Mouse (Mus musculus): ENCODE results near the gene Olfr525. TPM values are rescaled to one million over a fixed set of nuclear protein-coding genes. Genes with fewer than 3 reads are reported as not detected.

Olfr525 gene
- polyA plus RNA-seq (2014; fragmentation: Illumina TruSeq; extraction: RNeasy Lipid Tissue Mini Kit (QIAGEN cat#74804); ENCODE audit: low replicate concordance) = not detected

GRCm38 (mm10) chr7:140320558-140320957 lies at the start of gene Olfr525:
Gene Olfr525 (plus strand): TSS chr7:140320858.

GRCm38 (mm10) chr7:140333717-140334116 lies 13.1 kb downstream of the Olfr525 start, which contains the start of gene Olfr527:
Gene Olfr527 (plus strand): TSS chr7:140334017.

GRCm38 (mm10) chr7:140361571-140361970 lies 40.9 kb downstream of the Olfr525 start, which contains the start of gene Olfr60:
Gene Olfr60 (minus strand): TSS chr7:140361671.

GRCm38 (mm10) chr7:140376231-140376630 lies 55.6 kb downstream of the Olfr525 start, which contains the start of gene Olfr530:
Gene Olfr530 (minus strand): TSS chr7:140376331.

Other genes starting within 250 kb of the Olfr525 start
- not detected for gene Caly, start 238.3 kb upstream of the Olfr525 start, polyA plus RNA-seq (2014; fragmentation: Illumina TruSeq; extraction: RNeasy Lipid Tissue Mini Kit (QIAGEN cat#74804); ENCODE audit: low replicate concordance)
- gene Prap1, start 227.5 kb upstream of the Olfr525 start, polyA plus RNA-seq (2014; fragmentation: Illumina TruSeq; extraction: RNeasy Lipid Tissue Mini Kit (QIAGEN cat#74804); ENCODE audit: low replicate concordance) = 108 TPM
- gene Fuom, start 218.4 kb upstream of the Olfr525 start, polyA plus RNA-seq (2014; fragmentation: Illumina TruSeq; extraction: RNeasy Lipid Tissue Mini Kit (QIAGEN cat#74804); ENCODE audit: low replicate concordance) = 54.7 TPM
- gene Paox, start 205.1 kb upstream of the Olfr525 start, polyA plus RNA-seq (2014; fragmentation: Illumina TruSeq; extraction: RNeasy Lipid Tissue Mini Kit (QIAGEN cat#74804); ENCODE audit: low replicate concordance) = 2.9 TPM
- 65.0 TPM for gene Echs1, start 204.4 kb upstream of the Olfr525 start, polyA plus RNA-seq (2014; fragmentation: Illumina TruSeq; extraction: RNeasy Lipid Tissue Mini Kit (QIAGEN cat#74804); ENCODE audit: low replicate concordance)
- 1.1 TPM for gene Mtg1, start 183.3 kb upstream of the Olfr525 start, polyA plus RNA-seq (2014; fragmentation: Illumina TruSeq; extraction: RNeasy Lipid Tissue Mini Kit (QIAGEN cat#74804); ENCODE audit: low replicate concordance)
- 0.11 TPM for gene Sprn, start 166.0 kb upstream of the Olfr525 start, polyA plus RNA-seq (2014; fragmentation: Illumina TruSeq; extraction: RNeasy Lipid Tissue Mini Kit (QIAGEN cat#74804); ENCODE audit: low replicate concordance)
- not detected for gene Olfr522, start 156.1 kb upstream of the Olfr525 start, polyA plus RNA-seq (2014; fragmentation: Illumina TruSeq; extraction: RNeasy Lipid Tissue Mini Kit (QIAGEN cat#74804); ENCODE audit: low replicate concordance)
- gene Olfr523, start 147.6 kb upstream of the Olfr525 start, polyA plus RNA-seq (2014; fragmentation: Illumina TruSeq; extraction: RNeasy Lipid Tissue Mini Kit (QIAGEN cat#74804); ENCODE audit: low replicate concordance) = not detected
- not detected for gene Olfr524, start 114.9 kb upstream of the Olfr525 start, polyA plus RNA-seq (2014; fragmentation: Illumina TruSeq; extraction: RNeasy Lipid Tissue Mini Kit (QIAGEN cat#74804); ENCODE audit: low replicate concordance)
- gene Cd163l1, start 102.6 kb upstream of the Olfr525 start, polyA plus RNA-seq (2014; fragmentation: Illumina TruSeq; extraction: RNeasy Lipid Tissue Mini Kit (QIAGEN cat#74804); ENCODE audit: low replicate concordance) = not detected
- not detected for gene 5830411N06Rik, start 73.6 kb upstream of the Olfr525 start, polyA plus RNA-seq (2014; fragmentation: Illumina TruSeq; extraction: RNeasy Lipid Tissue Mini Kit (QIAGEN cat#74804); ENCODE audit: low replicate concordance)
- not detected for gene Olfr527, start 13.2 kb downstream of the Olfr525 start, polyA plus RNA-seq (2014; fragmentation: Illumina TruSeq; extraction: RNeasy Lipid Tissue Mini Kit (QIAGEN cat#74804); ENCODE audit: low replicate concordance)
- 0.33 TPM for gene Olfr60, start 40.8 kb downstream of the Olfr525 start, polyA plus RNA-seq (2014; fragmentation: Illumina TruSeq; extraction: RNeasy Lipid Tissue Mini Kit (QIAGEN cat#74804); ENCODE audit: low replicate concordance)
- gene Olfr530, start 55.5 kb downstream of the Olfr525 start, polyA plus RNA-seq (2014; fragmentation: Illumina TruSeq; extraction: RNeasy Lipid Tissue Mini Kit (QIAGEN cat#74804); ENCODE audit: low replicate concordance) = not detected
- not detected for gene Olfr531, start 82.1 kb downstream of the Olfr525 start, polyA plus RNA-seq (2014; fragmentation: Illumina TruSeq; extraction: RNeasy Lipid Tissue Mini Kit (QIAGEN cat#74804); ENCODE audit: low replicate concordance)
- gene Olfr532, start 100.8 kb downstream of the Olfr525 start, polyA plus RNA-seq (2014; fragmentation: Illumina TruSeq; extraction: RNeasy Lipid Tissue Mini Kit (QIAGEN cat#74804); ENCODE audit: low replicate concordance) = not detected
- gene Olfr533, start 142.5 kb downstream of the Olfr525 start, polyA plus RNA-seq (2014; fragmentation: Illumina TruSeq; extraction: RNeasy Lipid Tissue Mini Kit (QIAGEN cat#74804); ENCODE audit: low replicate concordance) = not detected
- gene Olfr535, start 163.4 kb downstream of the Olfr525 start, polyA plus RNA-seq (2014; fragmentation: Illumina TruSeq; extraction: RNeasy Lipid Tissue Mini Kit (QIAGEN cat#74804); ENCODE audit: low replicate concordance) = not detected
- gene Olfr536, start 186.5 kb downstream of the Olfr525 start, polyA plus RNA-seq (2014; fragmentation: Illumina TruSeq; extraction: RNeasy Lipid Tissue Mini Kit (QIAGEN cat#74804); ENCODE audit: low replicate concordance) = not detected
- gene Olfr538, start 247.0 kb downstream of the Olfr525 start, polyA plus RNA-seq (2014; fragmentation: Illumina TruSeq; extraction: RNeasy Lipid Tissue Mini Kit (QIAGEN cat#74804); ENCODE audit: low replicate concordance) = not detected